Mouse (Mus musculus): Measurements from ENCODE around the gene Swi5. TPM values are rescaled to one million over a fixed set of nuclear protein-coding genes. Genes with fewer than 3 reads are reported as not detected.

The Swi5 gene
- polyA plus RNA-seq, 1 experiment from 2014 or later, result 369 TPM

Small RNA genes within 50 kb of the gene (microRNA-seq; reads per million reads assigned to microRNA genes)
- not detected for gene Gm23363 (ENCODE audit: borderline number of aligned reads)
- gene Mir199b (ENCODE audit: borderline number of aligned reads), result 655 reads per million, percentile 69 among the genes with 10 or more reads in this experiment

Other genes with a start within 250 kb of the Swi5 start
- gene Fam78a, start 203.2 kb downstream of the Swi5 start, polyA plus RNA-seq (2014; fragmentation: Nextera tagmentation; extraction: Ambion mirVana), result 19.2 and 19.8 TPM in 2 replicates
- gene Plpp7, start 192.5 kb downstream of the Swi5 start, polyA plus RNA-seq (2014; fragmentation: Nextera tagmentation; extraction: Ambion mirVana), result 5.3 TPM in 2 replicates
- gene Prrc2b, start 137.0 kb downstream of the Swi5 start, polyA plus RNA-seq (2014; fragmentation: Nextera tagmentation; extraction: Ambion mirVana), result 37.8 and 48.1 TPM in 2 replicates
- gene Pomt1, start 51.5 kb downstream of the Swi5 start, polyA plus RNA-seq (2014; fragmentation: Nextera tagmentation; extraction: Ambion mirVana), result 35.7 and 37.1 TPM in 2 replicates
- 57.3 and 59.5 TPM in 2 replicates for gene Uck1, start 27.9 kb downstream of the Swi5 start, polyA plus RNA-seq (2014; fragmentation: Nextera tagmentation; extraction: Ambion mirVana)
- 18.8 and 19.7 TPM in 2 replicates for gene Golga2, start 691 bp downstream of the Swi5 start, polyA plus RNA-seq (2014; fragmentation: Nextera tagmentation; extraction: Ambion mirVana)
- gene Ciz1, start 64.3 kb upstream of the Swi5 start, polyA plus RNA-seq (2014; fragmentation: Nextera tagmentation; extraction: Ambion mirVana), result 45.5 and 45.8 TPM in 2 replicates
- gene Dnm1, start 65.3 kb upstream of the Swi5 start, polyA plus RNA-seq (2014; fragmentation: Nextera tagmentation; extraction: Ambion mirVana), result 9.3 and 10.0 TPM in 2 replicates
- 36.2 and 39.7 TPM in 2 replicates for gene 1110008P14Rik, start 93.9 kb upstream of the Swi5 start, polyA plus RNA-seq (2014; fragmentation: Nextera tagmentation; extraction: Ambion mirVana)
- 8.0 and 9.9 TPM in 2 replicates for gene Lcn2, start 100.2 kb upstream of the Swi5 start, polyA plus RNA-seq (2014; fragmentation: Nextera tagmentation; extraction: Ambion mirVana)
- gene Ptges2, start 107.8 kb upstream of the Swi5 start, polyA plus RNA-seq (2014; fragmentation: Nextera tagmentation; extraction: Ambion mirVana), result 23.0 and 23.6 TPM in 2 replicates
- 4.5 and 5.4 TPM in 2 replicates for gene Naif1, start 162.4 kb upstream of the Swi5 start, polyA plus RNA-seq (2014; fragmentation: Nextera tagmentation; extraction: Ambion mirVana)
- 10.4 and 12.7 TPM in 2 replicates for gene Slc25a25, start 163.4 kb upstream of the Swi5 start, polyA plus RNA-seq (2014; fragmentation: Nextera tagmentation; extraction: Ambion mirVana)
- 4.1 and 6.5 TPM in 2 replicates for gene Fam102a, start 247.3 kb upstream of the Swi5 start, polyA plus RNA-seq (2014; fragmentation: Nextera tagmentation; extraction: Ambion mirVana)